Mouse (Mus musculus) telencephalon, adult 2 months (tissue): Measurements from ENCODE around the gene Lpo.

ENCODE experiments used
- DNase-seq: peaks from one replicate; pipeline ENCODE4 v3.0.0-alpha.2; 2011; ENCODE audit warnings: low read depth, low spot score

The Lpo gene

GRCm38 (mm10) chr11:87758957-87759608 lies 69.0 kb downstream of the Lpo start:
- DNase-seq = no peak

- DNase-seq = no peak
Observed at GRCm38 (mm10) chr11:87758161-87758911, 69.8 kb downstream of the Lpo start.

GRCm38 (mm10) chr11:87757001-87757954 lies 70.8 kb downstream of the Lpo start:
- DNase-seq = no peak
